Mouse (Mus musculus) cortical plate, adult 2 months (tissue): ENCODE results near the gene Aldh3b2.

Source experiments
- CTCF ChIP-seq: fragments of 200-500 bp; IDR thresholded peaks from 2 replicates; pipeline ENCODE4 v1.5.1; 2011; ENCODE audit warnings: mild to moderate bottlenecking, control low read depth, low read length; ENCODE audit not compliant: insufficient read depth; ENCODE audit errors: extremely low read depth
- POLR2A ChIP-seq: fragments of 200-500 bp; IDR thresholded peaks from 2 replicates; pipeline ENCODE4 v1.6.1; 2011; ENCODE audit warnings: mild to moderate bottlenecking, low read length, control low read depth; ENCODE audit not compliant: insufficient read depth; ENCODE audit errors: extremely low read depth

- TF ChIP-seq POLR2A (no peak), CTCF (no peak)
Measured at GRCm38 (mm10) chr19:3991562-3991961, 19.4 kb downstream of the Aldh3b2 start.
